Mouse (Mus musculus): ENCODE results near the gene Acads. TPM values are rescaled to one million over a fixed set of nuclear protein-coding genes. Genes with fewer than 3 reads are reported as not detected.
"Not testable (repeated sequence)": the region's sequence is repeated elsewhere in the genome, so short reads cannot be mapped to it uniquely, and the experiment has no call there.

Acads gene
- total and polyA plus RNA-seq, 3 experiments = 31.9 to 56.5 TPM; not detected in 1

GRCm38 (mm10) chr5:115165351-115165750 is 46.2 kb upstream of the Acads start (continued):
- TF ChIP-seq MEF2A (IDR thresholded peaks at IDR 0.05; ENCODE audit: extremely low read depth, insufficient replicate concordance, low read depth, low read length, poor library complexity, severe bottlenecking) (no peak), MYC (IDR thresholded peaks at IDR 0.05; ENCODE audit: low read depth, low read length) (no peak), KAT2A (conservative IDR thresholded peaks at IDR 0.05; ENCODE audit: low read depth, low read length) (no peak), ELF1 (IDR thresholded peaks at IDR 0.05; ENCODE audit: low read depth, low read length) (no peak), MYB (IDR thresholded peaks at IDR 0.05; ENCODE audit: low read depth, low read length) (0 out of 2 replicates have a peak, but pooled peaks have one; percentile 16), E2F4 (IDR thresholded peaks at IDR 0.05; ENCODE audit: borderline replicate concordance, low read depth, low read length) (no peak)

GRCm38 (mm10) chr5:115164446-115164845 is 45.3 kb upstream of the Acads start:
- H3K9ac ChIP-seq (ENCODE audit: control insufficient read depth, low read depth, low read length, poor library complexity, severe bottlenecking); H3K79me2 ChIP-seq (ENCODE audit: control insufficient read depth, insufficient read depth, low read length, poor library complexity); DNase-seq (ENCODE audit: low read depth, low spot score); H3K27me3 ChIP-seq (ENCODE audit: control insufficient read depth in 1 of 2, insufficient read depth in 2 of 2, low read length in 2 of 2); H3K9me3 ChIP-seq (replicated peaks; ENCODE audit: insufficient read depth, low read length); H3K27ac ChIP-seq (ENCODE audit: control insufficient read depth, low read depth, low read length); H3K4me3 ChIP-seq (ENCODE audit: control insufficient read depth in 1 of 2, insufficient read depth in 1 of 2, low read depth in 2 of 2, low read length in 2 of 2): not testable (repeated sequence)
- H3K4me1 ChIP-seq (ENCODE audit: control insufficient read depth in 1 of 2, insufficient read depth in 2 of 2, low read length in 2 of 2) = peaks cover 0 to 21% of the 10 kb centered on the region in 2 experiments; a peak in 2 of 4 replicates
- H3K36me3 ChIP-seq (ENCODE audit: control insufficient read depth in 1 of 2, insufficient read depth in 2 of 2, low read length in 2 of 2) = peaks cover 0 to 16% of the 10 kb centered on the region in 2 experiments; a peak in 2 of 4 replicates
- TF ChIP-seq TBP (IDR thresholded peaks at IDR 0.05; ENCODE audit: low read depth, low read length) = 0 out of 2 replicates have a peak, but pooled peaks have one; percentile 19

- H3K9me3 ChIP-seq (replicated peaks; ENCODE audit: insufficient read depth, low read length) = no peaks in the 10 kb centered on the region
- no peak overlapping the region for H3K4me3 ChIP-seq (ENCODE audit: control insufficient read depth in 1 of 2, insufficient read depth in 1 of 2, low read depth in 2 of 2, low read length in 2 of 2)
- DNase-seq (ENCODE audit: low read depth, low spot score) = peak; percentile 71
- H3K4me1 ChIP-seq (ENCODE audit: control insufficient read depth in 1 of 2, insufficient read depth in 2 of 2, low read length in 2 of 2) = peaks cover 0 to 21% of the 10 kb centered on the region in 2 experiments; a peak in 2 of 4 replicates
- no peak overlapping the region for H3K9ac ChIP-seq (ENCODE audit: control insufficient read depth, low read depth, low read length, poor library complexity, severe bottlenecking)
- H3K27ac ChIP-seq (ENCODE audit: control insufficient read depth, low read depth, low read length) = no peak overlapping the region
- peaks cover 7% of the 10 kb centered on the region for H3K79me2 ChIP-seq (ENCODE audit: control insufficient read depth, insufficient read depth, low read length, poor library complexity)
- H3K27me3 ChIP-seq (ENCODE audit: control insufficient read depth in 1 of 2, insufficient read depth in 2 of 2, low read length in 2 of 2) = no peaks in the 10 kb centered on the region
- H3K36me3 ChIP-seq (ENCODE audit: control insufficient read depth in 1 of 2, insufficient read depth in 2 of 2, low read length in 2 of 2) = peaks cover 0 to 17% of the 10 kb centered on the region in 2 experiments; a peak in 2 of 4 replicates
- no peak for TF ChIP-seq HCFC1 (IDR thresholded peaks at IDR 0.05; ENCODE audit: low read depth, low read length)
- TF ChIP-seq SIN3A (IDR thresholded peaks at IDR 0.05; ENCODE audit: low read length) = no peak
- no peak for TF ChIP-seq UBTF (IDR thresholded peaks at IDR 0.05; ENCODE audit: borderline replicate concordance, insufficient read depth, low read depth, low read length)
- TF ChIP-seq TBP (IDR thresholded peaks at IDR 0.05; ENCODE audit: low read depth, low read length) = no peak
- TF ChIP-seq MYB (IDR thresholded peaks at IDR 0.05; ENCODE audit: low read depth, low read length) = no peak
- peak; percentile 52 for TF ChIP-seq RAD21 (IDR thresholded peaks at IDR 0.05; ENCODE audit: low read depth, low read length)
- no peak for TF ChIP-seq EP300 (IDR thresholded peaks at IDR 0.05; ENCODE audit: low read depth in 1 of 2, low read length in 2 of 2)
- no peak for TF ChIP-seq USF2 (IDR thresholded peaks at IDR 0.05; ENCODE audit: borderline replicate concordance in 1 of 2, insufficient read depth in 1 of 2, low read depth in 1 of 2, low read length in 2 of 2)
- TF ChIP-seq POLR2AphosphoS2 (IDR thresholded peaks at IDR 0.05; ENCODE audit: low read length) = no peak
- TF ChIP-seq MEF2A (IDR thresholded peaks at IDR 0.05; ENCODE audit: extremely low read depth, insufficient replicate concordance, low read depth, low read length, poor library complexity, severe bottlenecking) = no peak
- no peak for TF ChIP-seq MXI1 (IDR thresholded peaks at IDR 0.05; ENCODE audit: low read depth, low read length)
- no peak for TF ChIP-seq ELF1 (IDR thresholded peaks at IDR 0.05; ENCODE audit: low read depth, low read length)
- TF ChIP-seq ZKSCAN1 (IDR thresholded peaks at IDR 0.05; ENCODE audit: low read depth, low read length) = no peak
- TF ChIP-seq POLR2A (IDR thresholded peaks at IDR 0.05; ENCODE audit: control insufficient read depth in 1 of 2, insufficient read depth in 1 of 2, low read depth in 1 of 2, low read length in 2 of 2, poor library complexity in 1 of 2) = no peak
- no peak for TF ChIP-seq POLR2AphosphoS5 (IDR thresholded peaks at IDR 0.05; ENCODE audit: borderline replicate concordance, low read depth, low read length)
- TF ChIP-seq MAZ (IDR thresholded peaks at IDR 0.05; ENCODE audit: low read depth, low read length) = peak; percentile 38; the same call in 1 of the 2 replicates
- no peak for TF ChIP-seq ETS1 (IDR thresholded peaks at IDR 0.05; ENCODE audit: low read depth, low read length)
- TF ChIP-seq USF1 (IDR thresholded peaks at IDR 0.05; ENCODE audit: low read depth, low read length) = no peak
- no peak for TF ChIP-seq JUND (IDR thresholded peaks at IDR 0.05; ENCODE audit: low read depth, low read length)
- TF ChIP-seq CTCF (IDR thresholded peaks at IDR 0.05 in 2 of 3, conservative IDR thresholded peaks at IDR 0.05 in 1 of 3; ENCODE audit: control insufficient read depth in 1 of 3, insufficient read depth in 1 of 3, low read depth in 2 of 3, low read length in 3 of 3, poor library complexity in 1 of 3, severe bottlenecking in 1 of 3) = peak; percentile 66 to 82 (median 68)
- no peak for TF ChIP-seq GATA1 (IDR thresholded peaks at IDR 0.05; ENCODE audit: low read depth, low read length)
- no peak for TF ChIP-seq BHLHE40 (IDR thresholded peaks at IDR 0.05; ENCODE audit: borderline replicate concordance, low read depth, low read length)
- TF ChIP-seq NRF1 (IDR thresholded peaks at IDR 0.05; ENCODE audit: insufficient read depth, low read depth, low read length, poor library complexity, severe bottlenecking) = peak; percentile 73
- no peak for TF ChIP-seq TCF12 (IDR thresholded peaks at IDR 0.05; ENCODE audit: low read depth, low read length)
- TF ChIP-seq MAX (IDR thresholded peaks at IDR 0.05; ENCODE audit: low read length) = no peak
These were observed 44.4 kb upstream of the Acads start for GRCm38 (mm10) chr5:115163563-115163962.
